Mouse (Mus musculus): ENCODE results near the gene Baz1b.

Baz1b gene

GRCm38 (mm10) chr5:135271563-135272165, 84.6 kb downstream of the Baz1b start:
- in situ Hi-C loops (cut with MboI, MseI): loop anchor here (10.0 kb wide), 1 partner anchor 867 kb away; no protein-coding TSS in a partner anchor

- in situ Hi-C loops (cut with MboI, MseI): loop anchor here (10.0 kb wide), 1 partner anchor 870 kb away; no protein-coding TSS in a partner anchor
These were observed 87.8 kb downstream of the Baz1b start for GRCm38 (mm10) chr5:135274663-135275396.

- in situ Hi-C loops (cut with MboI, MseI): loop anchor here (10.0 kb wide), 1 partner anchor 872 kb away; no protein-coding TSS in a partner anchor
These were observed 89.5 kb downstream of the Baz1b start for GRCm38 (mm10) chr5:135276597-135276996.

- in situ Hi-C loops (cut with MboI, MseI): loop anchor here (5.0 kb wide), 1 partner anchor 43 kb away; no protein-coding TSS in a partner anchor
These were observed 93.2 kb downstream of the Baz1b start for GRCm38 (mm10) chr5:135280226-135280625.

GRCm38 (mm10) chr5:135285211-135285610, 98.1 kb downstream of the Baz1b start:
- in situ Hi-C loops (cut with MboI, MseI): no loop called here

- in situ Hi-C loops (cut with MboI, MseI): no loop called here
These were observed 99.1 kb downstream of the Baz1b start for GRCm38 (mm10) chr5:135286185-135286584.

GRCm38 (mm10) chr5:135286926-135287325, 99.9 kb downstream of the Baz1b start:
- in situ Hi-C loops (cut with MboI, MseI): no loop called here

GRCm38 (mm10) chr5:135290703-135291102, 103.6 kb downstream of the Baz1b start:
- in situ Hi-C loops (cut with MboI, MseI): no loop called here

GRCm38 (mm10) chr5:135291193-135291592, 104.1 kb downstream of the Baz1b start:
- in situ Hi-C loops (cut with MboI, MseI): no loop called here

- in situ Hi-C loops (cut with MboI, MseI): no loop called here
These were observed 104.9 kb downstream of the Baz1b start for GRCm38 (mm10) chr5:135292001-135292400.
